Mouse (Mus musculus) stomach, embryonic 14.5 days (tissue): ENCODE data around the gene Gpr39. TPM values are rescaled to one million over a fixed set of nuclear protein-coding genes. Genes with fewer than 3 reads are reported as not detected.
A peak's percentile ranks its signal among the peaks of the same experiment; 100 is the strongest.

Experiments used
- ATAC-seq: fragments of 200-750 bp; cut with Nextera tagmentation; 2 replicates; pipeline ENCODE4 v1.8.0; 2017; ENCODE audit warnings: low read depth, moderate TSS enrichment; ENCODE audit not compliant: insufficient number of reproducible peaks, insufficient read depth, low FRiP score
- H3K27ac ChIP-seq: fragments of 300-500 bp; sonication (generic); 2 replicates; pipeline ENCODE4 v1.5.1; 2014; ENCODE audit warnings: mild to moderate bottlenecking, low read length, moderate library complexity, mixed read lengths
- H3K27me3 ChIP-seq: fragments of 300-500 bp; sonication (generic); 2 replicates; pipeline ENCODE4 v1.6.1; 2014; ENCODE audit warnings: low read length, control low read depth, mixed read lengths; ENCODE audit not compliant: control insufficient read depth, insufficient read depth
- H3K36me3 ChIP-seq: fragments of 300-500 bp; sonication (generic); 2 replicates; pipeline ENCODE4 v1.6.1; 2014; ENCODE audit warnings: mild to moderate bottlenecking, control low read depth, low read length, moderate library complexity, mixed read lengths; ENCODE audit not compliant: control insufficient read depth, insufficient read depth
- H3K4me1 ChIP-seq: fragments of 300-500 bp; sonication (generic); 2 replicates; pipeline ENCODE4 v1.6.1; 2014; ENCODE audit warnings: low read length, control low read depth, mixed read lengths; ENCODE audit not compliant: control insufficient read depth, insufficient read depth
- H3K4me2 ChIP-seq: fragments of 300-500 bp; sonication (generic); replicated peaks from 2 replicates; pipeline ENCODE4 v1.6.1; 2014; ENCODE audit warnings: low read depth, low read length, control low read depth
- H3K4me3 ChIP-seq: fragments of 300-500 bp; sonication (generic); 2 replicates; pipeline ENCODE4 v1.5.1; 2014; ENCODE audit warnings: low read depth, low read length, control low read depth
- H3K9ac ChIP-seq: fragments of 300-500 bp; sonication (generic); replicated peaks from 2 replicates; pipeline ENCODE4 v1.6.1; 2014; ENCODE audit warnings: low read depth, mild to moderate bottlenecking, control low read depth, low read length, moderate library complexity, mixed read lengths
- H3K9me3 ChIP-seq: fragments of 300-500 bp; sonication (generic); 2 replicates; pipeline ENCODE4 v1.6.1; 2016; ENCODE audit warnings: low read depth, low read length, control low read depth; ENCODE audit not compliant: control insufficient read depth
- WGBS: fragments of 180-500 bp; shearing (Covaris S2); extraction: QIAGEN DNeasy Blood & Tissue Kit; methylation state at CpG from one replicate; pipeline ENCODE4 v1.1.7; 2014; 5-methylcytosine and 5-hydroxymethylcytosine counted together
- polyA plus RNA-seq: library from polyadenylated mRNA; unstranded; fragments of >200 nt; fragmentation: Nextera tagmentation; extraction: Ambion mirVana; gene quantifications from 2 replicates; pipeline ENCODE4 v1.2.1, GENCODE M21; 2014

Gpr39 gene
- polyA plus RNA-seq, 1 experiment from 2014 or later, result 6.3 TPM

- no peak for ATAC-seq
- 61% methylated on average over 5 of the region's 5 CpGs for WGBS
Measured at GRCm38 (mm10) chr1:125858631-125859030, 181.8 kb downstream of the Gpr39 start.

DNA sequence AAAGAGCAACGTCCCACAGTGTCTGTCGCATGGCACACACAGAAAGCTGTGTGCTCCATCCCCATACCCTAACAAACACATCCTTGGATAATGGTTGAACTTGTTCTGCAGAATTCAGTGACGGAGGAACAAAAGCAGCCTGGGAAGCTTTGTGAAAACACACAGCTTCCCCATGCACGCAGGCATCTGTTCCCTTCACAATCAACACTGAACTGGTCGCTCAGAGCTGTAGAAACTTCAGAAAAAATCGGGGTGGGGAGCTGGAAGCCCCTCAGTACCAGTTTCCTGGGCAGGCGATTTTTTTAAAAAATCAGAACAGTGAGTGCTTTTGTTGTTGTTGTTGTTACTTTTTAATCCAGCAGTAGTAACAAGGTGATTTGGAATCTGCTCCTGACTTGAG lies 193.3 kb downstream of the Gpr39 start:
- no peak overlapping the region for H3K4me2 ChIP-seq
- no peaks in the 10 kb centered on the region for H3K27me3 ChIP-seq
- no peaks in the 10 kb centered on the region for H3K36me3 ChIP-seq
- no peak overlapping the region for H3K4me3 ChIP-seq
- no peaks in the 10 kb centered on the region for H3K9me3 ChIP-seq
- H3K27ac ChIP-seq, result no peak overlapping the region
- no peak for ATAC-seq
- WGBS, result 43% methylated on average over 7 of the region's 7 CpGs
- no peak overlapping the region for H3K9ac ChIP-seq
- no peaks in the 10 kb centered on the region for H3K4me1 ChIP-seq

More at GRCm38 (mm10) chr1:125858631-125859030, 181.8 kb downstream of the Gpr39 start:
- no peak overlapping the region for H3K9ac ChIP-seq
- H3K9me3 ChIP-seq, result no peaks in the 10 kb centered on the region
- H3K27ac ChIP-seq, result no peak overlapping the region
- no peak overlapping the region for H3K4me2 ChIP-seq
- H3K27me3 ChIP-seq, result no peaks in the 10 kb centered on the region
- no peaks in the 10 kb centered on the region for H3K4me1 ChIP-seq
- no peak overlapping the region for H3K4me3 ChIP-seq
- no peaks in the 10 kb centered on the region for H3K36me3 ChIP-seq

GRCm38 (mm10) chr1:125893158-125893557 lies 216.4 kb downstream of the Gpr39 start:
- H3K4me1 ChIP-seq, result no peaks in the 10 kb centered on the region
- H3K27ac ChIP-seq, result no peak overlapping the region
- no peaks in the 10 kb centered on the region for H3K27me3 ChIP-seq
- ATAC-seq, result no peak
- H3K4me2 ChIP-seq, result no peak overlapping the region
- no peaks in the 10 kb centered on the region for H3K9me3 ChIP-seq
- 84% methylated on average over 9 of the region's 9 CpGs for WGBS
- no peak overlapping the region for H3K4me3 ChIP-seq
- no peaks in the 10 kb centered on the region for H3K36me3 ChIP-seq
- no peak overlapping the region for H3K9ac ChIP-seq

DNA sequence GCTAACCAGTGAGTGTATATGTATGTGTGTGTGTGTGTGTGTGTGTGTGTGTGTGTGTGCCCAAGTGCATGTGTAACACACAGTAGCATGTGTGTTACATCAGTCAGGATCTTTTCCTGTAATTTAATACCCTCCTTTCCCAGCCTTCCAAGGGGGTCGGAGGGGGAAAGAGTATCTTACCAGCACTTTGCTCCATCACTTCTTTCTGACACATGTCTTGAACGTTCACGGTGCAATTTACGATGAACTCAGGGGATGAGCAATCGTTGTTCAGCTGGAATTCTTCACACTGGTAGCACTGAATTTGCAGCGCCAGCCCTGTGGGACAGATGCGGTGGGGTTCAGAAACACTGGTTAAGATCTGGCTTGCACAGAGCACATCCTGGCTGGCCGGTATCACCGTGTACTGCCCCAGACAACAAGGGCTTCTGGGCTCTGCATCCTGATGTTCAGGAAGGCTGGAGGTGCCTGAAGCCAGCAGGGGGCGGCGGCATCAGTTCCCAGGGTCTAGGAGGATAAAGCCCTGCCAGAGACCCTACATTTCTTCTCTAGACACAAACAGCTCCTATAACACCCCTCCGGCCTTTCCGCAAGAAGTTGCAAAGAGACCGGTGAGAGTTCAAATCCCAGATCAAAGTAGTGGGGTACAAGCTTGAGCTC lies 233.5 kb downstream of the Gpr39 start:
- peaks cover 15% of the 10 kb centered on the region; the same call in 1 of the 2 replicates for H3K4me1 ChIP-seq
- H3K27me3 ChIP-seq, result peaks cover 19% of the 10 kb centered on the region
- no peaks in the 10 kb centered on the region for H3K9me3 ChIP-seq
- H3K4me2 ChIP-seq, result peak overlapping the region; percentile 98
- WGBS, result 7% methylated on average over 14 of the region's 14 CpGs
- peak; percentile 44 for ATAC-seq
- H3K9ac ChIP-seq, result no peak overlapping the region
- H3K4me3 ChIP-seq, result peak overlapping the region; percentile 37; the same call in 1 of the 2 replicates
- H3K36me3 ChIP-seq, result no peaks in the 10 kb centered on the region
- no peak overlapping the region for H3K27ac ChIP-seq

DNA sequence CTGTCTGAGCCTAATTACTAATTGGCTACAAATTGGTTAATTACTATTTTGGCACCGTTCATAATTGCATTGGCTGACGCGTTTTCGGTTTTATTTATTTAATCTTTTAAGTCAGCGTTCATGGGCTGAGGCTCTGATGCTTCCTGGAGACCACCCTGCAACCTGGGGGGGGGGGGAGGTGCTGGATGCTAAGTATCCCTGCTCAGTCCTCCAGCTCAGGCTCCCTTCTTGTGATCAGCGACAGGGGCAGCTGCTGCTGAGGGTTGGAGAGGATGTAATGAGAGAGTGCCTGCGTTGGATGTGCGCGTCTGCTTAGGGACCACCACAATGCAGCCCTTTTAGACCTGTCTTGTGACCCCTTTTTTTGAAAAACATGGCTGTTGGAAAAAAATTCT lies 234.1 kb downstream of the Gpr39 start:
- no peak overlapping the region for H3K27ac ChIP-seq
- no peaks in the 10 kb centered on the region for H3K9me3 ChIP-seq
- no peak overlapping the region for H3K9ac ChIP-seq
- H3K4me1 ChIP-seq, result peaks cover 15% of the 10 kb centered on the region; the same call in 1 of the 2 replicates
- peak overlapping the region; percentile 98 for H3K4me2 ChIP-seq
- peak overlapping the region; percentile 37 for H3K4me3 ChIP-seq
- H3K36me3 ChIP-seq, result no peaks in the 10 kb centered on the region
- peaks cover 19% of the 10 kb centered on the region for H3K27me3 ChIP-seq
- WGBS, result 2% methylated on average over 9 of the region's 9 CpGs
- ATAC-seq, result no peak; the same call in 1 of the 2 replicates

DNA sequence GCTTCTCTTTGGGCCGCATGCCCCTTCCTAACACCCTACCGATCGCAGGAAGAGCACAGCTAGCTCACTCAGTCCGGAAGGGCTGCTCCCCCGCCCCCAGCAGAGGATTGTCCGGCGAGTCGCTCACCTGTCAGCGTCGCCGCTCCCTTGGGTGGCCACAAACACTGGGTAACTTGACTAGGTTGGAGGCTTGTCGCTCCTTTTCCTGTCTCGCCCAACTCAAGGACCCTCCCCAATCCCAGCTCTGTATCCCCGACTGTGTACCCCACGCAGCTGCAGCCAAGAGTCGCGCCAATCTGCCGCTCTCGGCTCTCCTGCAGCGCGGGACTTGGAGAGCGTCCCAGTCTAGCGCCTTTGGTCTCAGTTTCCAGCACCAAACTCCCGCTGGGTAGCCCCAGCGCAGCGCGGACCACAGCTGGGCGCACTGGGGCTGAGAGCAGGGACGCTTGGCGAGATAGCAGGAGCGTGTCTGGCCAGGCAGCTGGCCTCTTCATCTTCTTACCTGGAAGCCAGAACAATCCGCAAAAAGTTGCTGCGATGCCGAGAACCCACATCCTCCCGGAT lies 234.6 kb downstream of the Gpr39 start:
- peak; percentile 50 for ATAC-seq

GRCm38 (mm10) chr1:125911901-125912445 lies 235.2 kb downstream of the Gpr39 start:
- H3K4me2 ChIP-seq, result peak overlapping the region; percentile 98
- no peaks in the 10 kb centered on the region for H3K36me3 ChIP-seq
- under 1% methylated on average over 42 of the region's 43 CpGs for WGBS
- no peak overlapping the region for H3K27ac ChIP-seq
- no peak; the same call in none of the 2 replicates for ATAC-seq
- no peaks in the 10 kb centered on the region for H3K9me3 ChIP-seq
- peaks cover 19% of the 10 kb centered on the region for H3K27me3 ChIP-seq
- no peak overlapping the region for H3K9ac ChIP-seq
- H3K4me1 ChIP-seq, result peaks cover 15% of the 10 kb centered on the region; the same call in 1 of the 2 replicates
- peak overlapping the region; percentile 37 for H3K4me3 ChIP-seq

More for the DNA sequence above, 234.6 kb downstream of the Gpr39 start:
- Histone ChIP-seq H3K4me2 (peak overlapping the region; percentile 98), H3K4me3 (peak overlapping the region; percentile 37), H3K27ac (no peak overlapping the region), H3K36me3 (no peaks in the 10 kb centered on the region), H3K27me3 (peaks cover 19% of the 10 kb centered on the region), H3K4me1 (peaks cover 15% of the 10 kb centered on the region; the same call in 1 of the 2 replicates), H3K9me3 (no peaks in the 10 kb centered on the region), H3K9ac (no peak overlapping the region; the same call in 1 of the 2 replicates)
- WGBS, result under 1% methylated on average over 35 of the region's 35 CpGs

DNA sequence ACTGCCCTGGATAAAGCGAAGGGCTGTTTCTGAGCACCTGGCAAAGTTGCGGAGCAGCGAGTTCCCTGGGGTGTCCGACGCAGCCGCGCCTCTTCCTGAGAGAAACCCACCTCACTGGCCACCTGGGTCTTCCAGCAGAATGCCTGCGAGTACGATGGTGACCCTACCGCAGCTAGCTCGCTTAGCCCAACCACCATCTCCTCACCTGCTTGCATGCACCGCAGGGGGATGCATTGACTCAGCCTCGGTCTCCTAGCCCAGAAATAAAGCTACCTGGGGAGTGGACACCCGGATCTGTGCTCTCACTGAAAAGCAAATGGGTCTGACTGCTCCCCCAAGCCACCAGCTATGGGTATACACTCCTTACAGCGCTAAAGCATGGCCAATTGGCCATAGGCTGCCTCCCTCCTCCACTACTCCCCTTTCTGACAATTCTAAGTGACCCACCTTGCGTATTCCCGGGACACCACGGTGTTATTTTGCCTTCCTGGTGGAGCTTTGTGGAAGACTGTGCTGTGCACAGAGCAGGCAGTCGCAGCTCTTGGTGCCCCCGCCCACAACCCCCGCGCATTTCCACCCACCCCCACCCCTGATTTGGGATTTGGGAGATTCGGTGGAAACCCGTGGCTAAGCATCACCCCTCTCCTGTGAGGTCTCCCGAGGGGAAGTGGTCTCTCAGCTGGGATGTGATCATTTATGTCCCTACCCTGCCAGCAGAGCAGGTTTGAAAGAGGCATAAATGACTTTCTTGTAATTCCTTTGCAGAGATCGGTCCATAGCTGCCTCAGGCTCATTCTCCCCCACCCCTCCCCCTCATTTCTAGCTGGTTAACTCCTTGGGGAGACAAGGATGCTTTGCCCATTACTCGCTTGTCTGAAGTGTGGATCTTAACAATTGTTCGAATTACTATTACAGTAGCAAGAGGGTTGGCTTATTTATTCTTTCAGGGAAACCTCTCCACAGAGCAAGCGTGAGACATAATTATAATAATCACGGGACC lies 236.1 kb downstream of the Gpr39 start, which contains the start of gene Lypd1:
TSS of gene Lypd1 (minus strand) at position 501 of the 1,000 bp plus-strand sequence.
- Histone ChIP-seq H3K9ac (no peak within 1 kb of the TSS), H3K9me3 (no peaks in the 10 kb centered on the region), H3K4me1 (peaks cover 15% of the 10 kb centered on the region; the same call in 1 of the 2 replicates), H3K4me3 (peak within 1 kb of the TSS; percentile 37), H3K4me2 (peak within 1 kb of the TSS; percentile 98), H3K36me3 (no peaks in the 10 kb centered on the region), H3K27ac (no peak within 1 kb of the TSS), H3K27me3 (peaks cover 19% of the 10 kb centered on the region)
- 6% methylated on average over 30 of the region's 30 CpGs for WGBS
- no peak for ATAC-seq
